Mouse (Mus musculus) testis, adult 10 weeks (tissue): Measurements from ENCODE around the gene Ndufaf8. TPM values are rescaled to one million over a fixed set of nuclear protein-coding genes. Genes with fewer than 3 reads are reported as not detected.

Experiments
- polyA plus RNA-seq: library from polyadenylated mRNA; stranded (reverse); fragments of 350-450 nt; fragmentation: Illumina TruSeq; extraction: RNeasy Lipid Tissue Mini Kit (QIAGEN cat#74804); gene quantifications from one replicate; pipeline ENCODE4 v1.2.3, GENCODE M21; 2014; ENCODE audit warnings: low read depth, low replicate concordance

Ndufaf8 gene
- polyA plus RNA-seq, result 1.9 TPM

DNA sequence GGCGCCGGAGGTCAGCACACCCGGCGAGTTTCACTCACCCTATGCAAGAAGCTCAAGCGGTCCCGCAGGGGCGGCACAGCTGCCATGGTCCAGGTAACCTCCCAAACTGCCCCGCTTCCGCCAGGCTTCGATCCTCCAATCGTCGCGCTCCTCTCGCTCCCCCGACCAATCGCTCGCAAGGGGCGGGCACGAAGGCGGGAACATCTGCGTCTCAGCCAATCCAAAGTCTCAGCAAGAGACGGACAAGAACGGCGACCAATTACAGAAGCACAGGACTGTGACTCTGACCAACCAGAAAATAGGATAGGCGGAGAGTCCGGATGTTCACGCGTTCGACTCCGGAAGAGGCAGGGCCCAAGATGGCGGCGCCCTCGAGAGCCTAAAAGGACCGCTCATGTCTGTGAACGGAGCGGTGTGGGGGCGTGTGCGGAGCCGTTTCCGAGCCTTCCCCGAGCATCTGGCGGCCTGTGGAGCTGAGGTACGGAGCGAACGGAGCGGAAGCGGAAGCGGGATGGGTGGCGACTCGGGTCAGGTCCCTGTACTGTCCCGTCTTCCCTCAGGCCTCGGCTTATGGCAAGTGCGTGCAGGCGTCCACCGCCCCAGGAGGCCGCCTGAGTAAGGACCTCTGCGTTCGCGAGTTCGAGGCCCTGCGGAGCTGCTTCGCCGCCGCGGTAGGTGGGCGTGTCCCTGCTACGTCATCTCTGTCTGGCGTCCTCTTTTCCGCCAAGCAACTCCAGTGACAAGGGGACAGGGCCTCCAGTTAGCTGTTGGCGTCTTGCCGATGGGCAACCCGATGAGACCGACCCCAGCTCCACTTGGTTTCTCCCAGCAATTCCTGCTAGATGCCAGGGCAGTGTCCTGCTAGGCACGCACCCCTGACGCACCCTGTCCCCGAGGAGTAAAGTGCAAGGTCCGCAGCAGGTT lies at the start of gene Ndufaf8, which contains the start of gene Tepsin:
TSS of gene Ndufaf8 (plus strand) at position 341 of the 924 bp plus-strand sequence.
TSS of gene Tepsin (minus strand) at position 144 of the 924 bp plus-strand sequence.

DNA sequence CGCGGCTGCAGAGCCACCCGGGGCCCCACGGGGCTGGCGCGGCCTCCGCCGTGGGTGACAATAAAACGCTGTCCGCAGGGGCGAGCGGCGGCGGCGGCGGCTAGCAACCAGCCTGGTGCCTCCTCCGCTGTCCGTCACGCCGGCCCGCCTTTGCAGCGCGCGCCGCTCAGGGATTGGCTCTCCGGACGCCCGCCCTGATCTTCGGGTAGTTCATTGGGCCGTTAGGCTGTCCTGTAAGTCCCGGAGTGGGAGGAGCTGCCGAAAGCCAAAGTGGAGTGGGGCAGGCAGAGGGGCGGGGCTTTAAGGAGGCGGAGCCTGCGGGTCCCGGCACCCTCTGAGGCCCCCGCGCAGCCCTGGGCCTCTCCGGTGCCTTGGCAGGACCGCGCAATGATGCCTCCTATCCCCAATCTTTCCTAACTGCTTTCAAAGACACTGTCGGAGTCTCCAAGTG lies 12.0 kb upstream of the Ndufaf8 start, which contains the start of gene Cep131:
TSS of gene Cep131 (minus strand) at position 126 of the 451 bp plus-strand sequence.

Other genes with a start within 250 kb of the Ndufaf8 start
- 3.0 TPM for gene Chmp6, start 185.5 kb upstream of the Ndufaf8 start, polyA plus RNA-seq
- 8.8 TPM for gene Baiap2, start 156.2 kb upstream of the Ndufaf8 start, polyA plus RNA-seq
- gene Aatk, start 51.8 kb upstream of the Ndufaf8 start, polyA plus RNA-seq, result not detected
- 3.9 TPM for gene Cep131, start 12.1 kb upstream of the Ndufaf8 start, polyA plus RNA-seq
- gene Tepsin, start 197 bp upstream of the Ndufaf8 start, polyA plus RNA-seq, result 0.84 TPM
- 1.5 TPM for gene Slc38a10, start 52.4 kb downstream of the Ndufaf8 start, polyA plus RNA-seq
- gene Bahcc1, start 134.0 kb downstream of the Ndufaf8 start, polyA plus RNA-seq, result 0.41 TPM
- gene Actg1, start 249.6 kb downstream of the Ndufaf8 start, polyA plus RNA-seq, result 418 TPM